Mouse (Mus musculus): ENCODE results near the gene Vegfa. TPM values are rescaled to one million over a fixed set of nuclear protein-coding genes. Genes with fewer than 3 reads are reported as not detected.

Vegfa gene
- total RNA-seq, 1 experiment from 2014 or later: 429 TPM

DNA sequence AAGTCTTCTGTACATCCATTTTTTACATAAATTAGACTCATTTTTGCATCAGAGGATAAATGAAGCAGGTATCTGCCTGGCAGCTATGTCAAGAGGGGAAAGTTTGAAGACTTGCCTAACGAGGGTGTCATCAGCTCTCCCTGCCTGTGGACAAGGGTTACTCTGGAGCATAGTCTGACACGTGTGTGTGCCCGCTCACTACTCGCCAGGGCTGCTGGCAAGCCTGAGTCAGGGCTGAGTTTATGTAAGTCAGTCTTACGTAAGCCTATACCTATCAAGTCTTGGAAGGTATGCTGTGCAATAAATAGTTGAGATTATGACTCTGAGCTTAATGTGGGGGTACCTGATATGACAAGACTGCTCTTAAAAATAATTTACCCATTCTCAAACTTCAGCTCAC, 19.2 kb upstream of the Vegfa start:
- DNase-seq: no peak

DNA sequence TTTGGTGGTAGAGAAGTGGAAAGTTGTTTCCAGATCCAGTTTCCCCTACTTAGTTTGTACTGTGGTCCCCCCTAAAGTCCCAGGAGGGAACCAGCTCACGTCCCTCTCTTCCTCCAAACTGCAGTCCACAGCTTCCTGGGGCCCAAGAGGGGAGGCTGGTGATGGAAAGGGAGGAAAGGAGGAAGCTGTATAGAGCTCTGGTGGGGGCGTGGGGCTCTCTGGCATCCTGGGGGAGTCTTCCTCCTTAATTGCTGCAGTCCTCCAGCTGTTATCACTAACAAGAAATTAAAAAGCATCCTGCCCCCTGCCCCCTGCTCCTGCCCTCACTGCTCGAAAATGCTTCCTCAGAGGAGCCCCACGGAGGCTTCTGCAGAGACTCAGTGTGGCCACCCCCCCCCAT, 17.4 kb upstream of the Vegfa start:
- DNase-seq: no peak

DNA sequence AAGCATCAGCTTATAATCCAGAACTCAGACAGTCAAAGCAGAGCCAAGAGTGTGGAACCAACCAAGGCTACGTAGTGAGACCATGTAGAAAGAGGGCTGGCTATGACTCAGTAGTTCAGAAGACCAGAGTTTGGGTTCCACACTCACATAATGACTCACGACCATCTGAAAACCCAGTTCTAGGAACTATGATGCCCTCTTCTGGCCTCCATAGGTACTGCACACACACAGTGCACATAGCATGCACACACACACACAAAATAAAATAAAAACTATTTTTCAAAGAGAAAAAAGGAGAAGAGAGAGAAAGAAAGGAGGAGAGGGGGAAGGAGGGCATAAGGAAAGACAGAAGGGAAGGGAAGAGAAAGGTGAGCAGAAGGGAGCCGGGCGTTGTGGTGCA, 16.0 kb upstream of the Vegfa start:
- no peak for DNase-seq

DNA sequence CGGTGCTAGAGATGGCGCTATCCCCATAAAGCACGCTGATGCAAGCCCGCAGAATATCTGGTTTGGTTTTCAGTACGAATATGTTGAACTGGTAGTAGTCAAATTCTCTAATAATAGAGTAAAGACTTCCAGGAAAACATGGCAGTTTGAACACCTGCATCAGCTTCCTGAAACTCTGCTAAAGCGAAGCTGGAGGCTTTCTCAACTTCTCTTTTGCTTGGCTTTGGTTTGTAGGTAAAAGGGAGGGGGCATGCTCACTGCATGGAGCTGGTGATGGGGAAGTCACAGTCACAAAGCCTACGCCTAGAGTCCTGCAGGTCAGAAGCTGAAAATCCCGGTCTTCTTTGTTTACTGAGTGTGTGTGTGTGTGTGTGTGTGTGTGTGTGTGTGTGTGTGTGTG, 13.6 kb upstream of the Vegfa start:
- DNase-seq: no peak

DNA sequence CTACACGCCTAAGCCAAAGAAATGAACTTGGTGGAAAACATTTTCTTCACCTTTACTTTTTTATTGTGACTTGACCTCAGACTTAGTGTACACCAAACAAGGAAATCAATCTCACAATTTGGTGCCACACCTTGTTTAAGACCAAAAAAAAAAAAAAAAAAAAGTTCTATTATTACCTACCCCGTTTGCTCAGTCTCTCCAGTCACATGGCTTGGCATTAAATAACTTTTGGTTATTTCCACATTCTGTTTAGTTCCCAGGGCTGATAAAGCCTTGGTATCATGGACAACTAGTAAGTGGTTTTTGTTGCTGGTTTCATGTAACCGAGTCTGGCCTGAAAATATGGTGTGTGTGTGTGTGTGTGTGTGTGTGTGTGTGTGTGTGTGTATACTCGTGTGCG, 12.8 kb upstream of the Vegfa start:
- DNase-seq: no peak

DNA sequence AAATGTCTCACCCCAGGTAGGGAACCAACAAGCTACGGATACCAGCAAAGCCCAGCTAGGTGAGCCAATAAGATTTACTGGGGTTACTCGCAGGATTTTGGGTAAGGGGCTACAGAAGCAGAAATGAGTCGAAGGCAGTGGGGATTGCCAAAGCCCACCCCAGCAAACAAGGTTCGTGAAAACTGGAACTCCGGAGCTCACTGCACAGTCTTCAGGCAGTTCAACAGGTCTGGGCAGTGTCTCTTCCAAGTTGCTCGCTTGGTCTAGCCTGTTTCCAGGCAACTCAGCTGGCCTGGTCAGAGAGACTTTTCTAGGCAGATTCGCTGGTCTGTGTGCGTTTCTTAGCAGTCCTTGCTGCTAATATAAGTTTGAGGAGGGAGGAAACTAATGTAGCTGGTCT, 10.0 kb upstream of the Vegfa start:
- no peak for DNase-seq

DNA sequence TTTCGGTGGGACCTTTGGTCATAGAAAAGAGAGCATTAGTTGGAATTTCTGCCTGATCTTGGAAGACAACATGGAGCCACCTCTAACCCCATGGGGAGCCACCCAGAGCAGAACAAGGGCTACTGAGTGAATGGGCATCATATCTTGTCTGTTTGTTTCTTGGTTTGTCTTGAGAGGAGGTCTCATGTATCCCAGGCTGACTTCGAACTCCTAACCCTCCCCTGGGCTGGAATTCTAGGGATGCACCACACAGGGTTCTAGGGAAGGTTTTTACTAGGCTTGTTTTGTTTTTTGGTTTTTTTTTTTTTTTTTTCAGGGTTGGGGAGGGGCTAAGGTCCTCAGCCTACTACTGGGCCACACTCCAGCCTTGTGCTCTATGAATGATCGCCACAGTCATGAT, 9.5 kb upstream of the Vegfa start:
- DNase-seq: no peak

DNA sequence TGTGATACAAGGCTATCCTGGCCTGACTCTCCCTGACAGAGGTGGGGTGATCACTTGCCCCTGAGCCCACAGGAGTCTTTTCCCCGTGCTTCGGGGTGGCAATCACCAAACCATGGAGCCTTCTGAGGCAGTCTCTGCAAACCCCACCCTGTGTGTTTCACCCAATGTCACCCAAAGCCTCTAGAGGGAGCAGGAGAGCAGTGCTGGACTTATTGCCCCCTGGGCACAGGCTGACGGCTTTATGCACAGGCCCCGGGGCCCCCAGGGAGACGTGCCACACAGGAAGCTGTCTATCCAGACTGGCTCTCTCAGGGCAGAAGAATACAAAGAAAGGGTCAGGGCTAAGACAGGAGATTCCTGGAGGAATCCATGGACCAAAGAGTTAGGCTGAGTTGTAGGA, 9.1 kb upstream of the Vegfa start:
- no peak for DNase-seq

DNA sequence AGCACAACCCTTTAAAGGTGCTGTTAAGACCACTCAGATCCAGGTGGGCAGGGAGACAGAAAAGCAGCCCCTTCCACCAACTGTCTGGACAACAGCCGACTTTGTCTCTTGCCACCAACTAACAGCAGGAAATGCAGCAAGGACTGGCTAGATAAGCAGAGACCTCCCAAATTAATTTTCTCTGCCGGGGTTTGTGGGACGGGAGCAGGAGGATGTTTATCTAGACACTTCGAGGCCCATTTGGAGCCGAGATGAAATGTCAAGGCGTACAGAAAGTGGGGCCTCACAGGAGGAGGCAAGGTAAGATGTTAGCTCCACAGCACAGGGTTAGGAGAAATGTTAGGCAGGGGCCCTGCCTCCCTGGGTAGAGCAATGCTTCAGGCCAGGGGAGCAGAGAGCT, 8.4 kb upstream of the Vegfa start:
- DNase-seq: no peak

DNA sequence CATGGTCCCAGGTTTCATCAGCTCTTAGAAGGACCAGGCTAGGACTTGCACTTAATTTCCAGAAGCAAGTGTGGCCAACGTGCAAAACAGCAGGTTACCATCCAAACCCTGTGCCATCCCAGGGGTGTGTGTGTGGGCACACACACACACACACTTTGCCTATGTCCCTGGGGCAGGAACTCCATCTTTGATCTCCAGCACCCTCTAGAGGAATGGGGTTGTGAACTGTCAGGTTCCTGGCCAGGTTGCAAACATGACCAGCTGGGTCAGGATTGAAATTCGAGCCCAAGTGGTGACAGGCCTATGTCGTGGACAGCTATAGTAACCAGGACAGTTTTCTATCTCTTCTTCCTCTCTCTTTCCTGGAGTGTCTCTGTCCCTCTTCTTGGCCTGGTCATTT, 6.7 kb upstream of the Vegfa start:
- no peak for DNase-seq

DNA sequence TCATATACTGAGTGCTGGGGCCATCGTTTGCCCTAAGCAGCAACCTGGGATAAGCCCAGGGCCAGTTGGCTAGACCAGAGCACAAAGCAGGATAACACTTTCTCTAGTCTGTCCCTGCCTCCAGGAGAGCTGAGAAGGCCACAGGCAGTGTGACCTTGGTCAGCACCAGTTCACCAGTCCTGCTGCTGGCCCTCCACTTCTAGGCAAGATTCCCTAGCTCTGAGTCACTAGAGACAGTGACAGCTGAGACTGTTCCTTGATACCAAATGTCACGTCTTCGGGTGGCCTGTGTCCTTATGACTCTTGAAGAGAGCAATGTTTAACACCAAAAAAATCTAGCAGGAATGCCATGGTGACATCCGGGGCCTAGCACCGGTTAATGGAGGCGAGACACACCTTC, 4.2 kb upstream of the Vegfa start:
- DNase-seq: no peak

DNA sequence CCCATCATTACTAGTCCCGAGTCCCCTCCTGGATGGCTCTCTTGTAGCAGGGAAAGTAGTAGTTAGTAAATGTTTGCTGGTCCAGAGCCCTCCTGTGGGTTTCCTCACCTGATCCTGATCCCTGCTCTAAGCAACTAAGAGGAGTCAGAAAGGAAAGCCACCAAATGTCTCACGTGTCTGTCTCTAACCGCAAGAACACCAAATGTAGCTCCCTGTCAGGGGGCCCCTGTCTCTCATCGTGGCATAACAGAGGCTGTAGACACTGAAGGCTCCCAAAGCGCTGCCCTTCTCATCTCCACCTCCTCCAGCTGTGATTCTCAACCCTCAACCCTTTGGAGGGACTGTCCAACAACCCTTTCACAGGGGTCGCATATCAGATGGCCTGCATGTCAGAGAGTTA, 1.9 kb upstream of the Vegfa start:
- no peak for DNase-seq

DNA sequence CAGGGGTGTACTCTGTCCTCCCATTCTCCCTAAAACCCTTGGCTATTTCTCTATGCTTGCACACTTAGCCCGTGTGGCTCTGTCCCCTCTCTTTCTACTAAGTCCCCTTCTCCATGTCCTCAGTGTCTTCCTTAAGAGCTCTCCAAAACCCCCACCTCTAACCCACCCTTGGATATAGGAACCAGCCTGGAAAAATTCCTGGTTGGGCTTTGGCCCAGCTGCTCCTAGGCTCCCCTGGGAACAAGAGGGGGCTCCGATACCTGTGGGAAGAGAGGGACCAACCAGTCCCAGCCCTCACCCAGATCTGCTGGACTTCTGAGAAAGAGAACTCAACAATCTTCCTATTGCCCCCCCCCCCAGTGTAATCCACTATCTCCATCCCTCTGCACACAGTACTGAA, 1.4 kb upstream of the Vegfa start:
- DNase-seq: no peak

DNA sequence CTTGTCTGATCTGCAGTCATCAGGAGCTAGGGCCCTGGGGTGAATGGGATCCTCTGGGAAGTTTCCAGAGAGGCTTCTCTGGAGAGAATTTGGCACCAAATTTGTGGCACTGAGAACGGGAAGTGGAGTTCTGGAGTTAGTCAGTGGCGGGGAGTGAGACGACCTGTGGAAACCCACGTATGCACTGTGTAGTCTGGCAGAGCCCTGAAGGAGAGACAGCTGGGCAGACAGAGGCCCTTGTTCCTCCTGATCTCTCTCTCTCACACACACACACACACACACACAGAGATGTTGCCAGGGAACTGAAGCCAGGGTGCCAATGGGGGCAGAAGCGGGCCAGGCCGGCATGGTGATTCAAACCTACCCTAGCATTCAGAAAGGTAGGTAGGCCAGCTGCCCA, 953 bp upstream of the Vegfa start:
- DNase-seq: no peak

DNA sequence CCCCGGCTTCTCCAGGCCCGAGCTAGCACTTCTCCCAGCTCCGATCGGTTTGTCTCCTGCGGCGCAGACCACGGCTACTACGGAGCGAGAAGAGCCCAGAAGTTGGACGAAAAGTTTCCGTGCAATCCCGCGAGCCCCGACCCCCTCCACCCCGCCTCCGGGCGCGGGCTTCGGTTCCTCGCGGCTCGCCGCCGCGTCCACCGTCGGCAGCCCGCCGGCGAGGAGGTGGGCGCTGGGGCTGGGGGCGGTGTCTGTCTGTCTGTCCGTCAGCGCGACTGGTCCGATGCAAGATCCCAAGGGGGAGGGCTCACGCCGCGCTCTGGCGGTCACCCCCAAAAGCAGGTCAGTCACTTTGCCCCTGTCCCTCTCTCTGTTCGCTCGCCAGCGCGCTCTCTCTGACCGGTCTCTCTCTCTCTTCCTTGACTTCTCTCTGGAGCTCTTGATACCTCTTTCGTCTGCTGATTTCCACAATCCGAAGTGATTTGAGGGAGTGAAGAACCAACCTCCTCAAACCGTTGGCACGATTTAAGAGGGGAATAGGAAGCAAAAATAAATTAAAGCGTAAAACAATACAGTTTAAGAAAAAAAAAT, 453 bp downstream of the Vegfa start:
- peak; percentile 75 for DNase-seq

DNA sequence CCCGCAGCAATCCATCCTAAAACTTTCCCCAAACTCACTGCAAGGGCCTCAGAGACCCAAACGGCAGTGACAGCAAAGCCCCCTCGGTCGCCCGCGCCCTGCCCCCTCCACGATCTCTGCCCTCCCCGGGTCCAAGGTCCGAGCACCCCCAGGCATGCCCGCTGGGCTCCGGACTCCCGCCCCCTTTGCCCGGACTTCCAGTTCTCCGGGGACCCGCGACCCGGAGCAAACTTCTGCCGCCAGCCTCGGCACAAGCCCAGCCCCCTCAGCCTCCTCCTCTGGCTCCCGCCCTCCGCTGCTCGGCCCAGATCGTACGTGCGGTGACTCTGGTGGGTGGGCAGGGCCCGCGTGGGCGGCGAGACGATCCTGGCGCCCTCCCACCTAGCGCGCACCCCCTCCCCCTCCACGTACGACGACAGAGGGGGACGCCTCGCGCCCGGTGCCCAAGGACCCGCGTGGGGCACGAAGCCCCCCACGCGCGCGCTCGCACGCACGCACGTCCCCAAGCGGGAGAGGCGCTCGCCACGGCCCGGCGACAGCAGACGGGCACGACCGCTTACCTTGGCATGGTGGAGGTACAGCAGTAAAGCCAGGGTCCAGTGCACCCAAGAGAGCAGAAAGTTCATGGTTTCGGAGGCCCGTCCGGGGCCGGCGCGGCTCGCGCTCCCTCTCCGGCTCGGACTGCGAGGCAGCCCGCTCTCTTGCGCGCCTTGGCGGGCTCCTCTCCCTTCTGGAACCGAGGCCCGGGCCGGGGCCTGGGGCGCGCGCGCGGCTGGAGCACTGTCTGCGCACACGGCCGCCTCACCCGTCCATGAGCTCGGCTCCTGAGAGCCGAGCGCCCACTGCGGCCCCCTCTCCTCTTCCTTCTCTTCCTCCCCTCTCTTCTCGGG, 1.2 kb downstream of the Vegfa start:
- DNase-seq: peak; percentile 87

DNA sequence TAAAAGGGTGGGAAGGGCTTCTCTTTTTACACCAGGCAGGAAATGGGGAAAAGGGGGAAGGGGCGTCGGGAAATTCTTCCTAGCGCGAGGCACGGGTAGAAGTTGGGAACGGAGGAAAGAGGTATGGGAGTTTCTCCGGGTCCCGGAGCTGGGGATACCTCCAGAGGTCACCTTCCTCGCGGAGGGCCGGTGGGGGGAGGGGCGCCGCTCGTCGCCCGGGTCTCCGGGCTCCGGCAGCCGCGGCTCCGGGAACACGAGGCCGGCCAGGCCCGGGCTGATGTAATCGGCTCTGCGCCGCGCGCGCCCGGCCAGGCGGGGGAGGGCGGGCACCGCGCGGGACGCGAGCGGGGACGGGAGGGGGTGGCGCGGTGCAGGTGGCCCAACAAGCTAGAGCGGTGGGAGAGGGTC, 1.8 kb downstream of the Vegfa start:
- peak; percentile 68 for DNase-seq

DNA sequence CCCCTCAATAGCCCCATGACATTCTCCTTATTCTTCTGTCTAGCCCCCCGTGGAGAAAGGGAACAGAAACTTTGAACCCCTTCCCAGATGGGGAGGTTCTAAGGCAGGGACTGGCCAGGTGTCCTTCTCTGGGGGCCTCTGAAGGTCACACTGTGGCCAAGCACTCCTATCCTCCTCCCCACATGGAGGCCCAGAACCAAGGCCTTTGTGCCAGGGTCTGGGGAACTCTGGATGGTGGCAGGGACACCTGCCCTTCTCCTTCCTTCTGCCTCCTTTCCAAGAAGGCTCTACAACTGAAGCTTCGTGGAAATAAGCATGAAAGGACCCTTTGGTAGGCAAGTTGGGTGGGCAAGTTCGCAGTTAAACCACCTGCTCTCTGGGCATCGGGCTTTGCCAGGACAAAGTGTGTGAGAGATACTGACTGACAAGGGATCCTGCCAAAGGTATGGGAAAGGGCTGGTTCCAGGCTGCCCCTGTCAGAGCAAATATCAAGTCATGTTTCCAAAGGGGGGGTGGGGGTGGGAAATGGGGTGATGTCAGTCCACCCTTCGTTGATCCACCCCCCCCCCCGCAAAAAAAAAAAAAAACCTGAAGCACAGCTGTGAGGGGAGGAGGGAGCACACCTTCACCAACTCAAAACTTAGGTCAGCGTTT, 2.5 kb downstream of the Vegfa start:
- DNase-seq: no peak

DNA sequence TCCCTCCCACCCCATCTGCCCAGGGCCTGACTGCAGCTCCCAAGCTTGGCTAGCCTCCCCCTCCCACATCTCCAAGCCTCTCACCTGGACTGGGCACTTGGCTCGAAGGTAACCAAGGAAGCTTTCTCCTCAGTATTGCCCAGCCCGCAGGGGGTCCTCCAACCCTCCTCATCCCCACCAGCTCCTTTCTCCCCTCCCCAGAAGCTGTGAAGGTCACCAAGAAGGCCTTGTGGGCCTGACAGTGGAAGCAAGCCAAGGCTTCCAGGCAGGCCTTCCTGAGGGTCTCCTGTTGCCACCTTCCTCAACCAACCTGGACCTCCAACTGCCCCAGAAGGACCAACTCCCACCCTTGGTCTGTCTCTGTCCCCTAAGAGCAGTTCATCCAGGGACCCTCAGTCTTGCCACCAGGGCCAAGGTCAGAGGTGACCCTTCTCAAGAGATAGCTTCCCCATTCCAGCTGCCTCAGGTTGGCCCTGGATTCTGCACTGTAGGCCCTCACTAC, 3.1 kb downstream of the Vegfa start:
- DNase-seq: no peak

DNA sequence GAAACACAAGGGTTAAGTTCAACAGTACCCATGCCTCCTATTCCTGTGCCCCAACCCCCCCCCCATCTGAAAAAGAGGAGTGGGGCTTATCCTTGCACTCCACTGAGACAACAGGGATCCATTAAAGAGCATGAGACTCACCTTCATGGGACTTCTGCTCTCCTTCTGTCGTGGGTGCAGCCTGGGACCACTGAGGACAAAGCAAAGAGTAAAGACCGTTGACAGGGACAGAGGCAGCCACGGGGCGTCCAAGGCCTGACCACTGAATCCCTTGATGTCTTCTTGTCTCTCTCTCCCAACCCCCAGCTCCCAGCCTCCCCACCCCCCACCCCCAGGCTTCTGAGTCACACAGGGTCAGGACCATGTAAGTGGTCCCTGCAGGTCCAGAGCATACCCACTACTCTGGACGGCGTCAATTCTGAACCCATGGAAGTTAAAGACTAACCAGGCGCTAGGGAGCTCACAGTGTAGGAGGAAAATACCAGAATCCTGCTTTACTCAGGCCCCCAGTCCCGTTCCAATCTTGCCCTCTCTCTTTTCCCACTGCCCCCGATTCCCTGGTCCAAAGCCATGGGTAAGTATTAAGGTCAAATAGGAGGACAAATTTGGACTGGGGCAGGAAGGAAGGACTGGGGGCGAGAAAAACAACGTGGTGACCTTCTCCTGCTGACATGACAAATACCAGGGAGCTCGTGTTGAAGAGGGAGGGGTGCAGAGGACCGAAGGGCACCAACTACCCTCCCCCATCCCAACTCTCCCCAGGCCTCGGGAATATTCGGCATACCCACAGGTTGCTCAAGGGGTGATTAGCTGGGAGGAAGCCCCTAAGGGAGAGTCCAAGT, 3.7 kb downstream of the Vegfa start:
- no peak for DNase-seq

DNA sequence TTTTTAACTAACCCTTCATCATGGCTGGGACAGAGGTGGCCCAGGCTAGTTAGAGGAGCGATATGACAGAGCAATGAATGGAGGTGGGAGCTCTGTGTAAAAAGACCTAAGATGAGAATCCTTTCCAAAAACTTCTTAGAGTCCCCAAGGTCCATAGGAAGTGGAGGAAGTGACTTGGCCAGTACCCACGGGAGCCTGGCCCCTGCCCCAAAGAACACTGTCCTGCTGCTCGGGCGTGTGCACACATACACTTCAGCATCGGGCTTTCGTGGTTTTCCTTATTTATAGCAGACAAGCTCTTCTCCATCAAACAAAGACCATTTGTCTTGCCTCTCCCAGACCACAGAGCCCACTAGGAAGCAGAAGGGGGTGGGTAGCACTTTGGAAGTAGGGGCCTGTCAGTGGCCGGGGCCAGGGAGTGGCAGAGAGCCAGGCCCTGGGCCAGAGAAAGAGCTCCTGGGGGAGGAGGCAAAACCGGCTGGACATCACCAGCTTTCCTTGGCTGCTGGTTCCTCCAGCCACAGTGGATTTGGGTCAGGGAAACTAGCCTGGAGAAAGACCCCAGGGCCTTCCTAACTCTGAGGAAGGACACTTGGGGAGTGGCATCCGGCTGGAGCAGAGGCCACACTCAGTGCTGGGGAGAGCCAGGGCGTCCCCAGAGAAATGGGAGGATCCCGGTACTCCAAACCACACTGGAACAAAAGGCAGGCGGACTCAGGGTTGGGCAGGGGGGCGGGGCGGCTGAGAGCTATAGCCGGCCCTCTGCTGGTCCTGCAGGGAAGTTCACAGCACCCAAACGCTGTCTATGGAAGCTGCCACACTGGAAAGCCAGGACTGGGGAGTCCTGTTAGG, 4.9 kb downstream of the Vegfa start:
- DNase-seq: peak; percentile 83

Data from adrenal gland, postnatal 25 days (tissue).